Mouse (Mus musculus): ENCODE measurements at regions not wholly inside any gene's neighbourhood (a gene's known extent, or its start where the extent isn't known, plus 50 kb on each side); places are given as distances from the start of the nearest gene placed in this dataset.

- TF ChIP-seq POLR2A (IDR thresholded peaks at IDR 0.05; ENCODE audit: control insufficient read depth in 1 of 2, insufficient read depth in 1 of 2, low read depth in 1 of 2, low read length in 2 of 2, poor library complexity in 1 of 2) (no peak), CTCF (IDR thresholded peaks at IDR 0.05 in 2 of 3, conservative IDR thresholded peaks at IDR 0.05 in 1 of 3; ENCODE audit: control insufficient read depth in 1 of 3, insufficient read depth in 1 of 3, low read depth in 2 of 3, low read length in 3 of 3, poor library complexity in 1 of 3, severe bottlenecking in 1 of 3) (no peak), EP300 (IDR thresholded peaks at IDR 0.05; ENCODE audit: low read depth in 1 of 2, low read length in 2 of 2) (no peak), USF2 (IDR thresholded peaks at IDR 0.05; ENCODE audit: borderline replicate concordance in 1 of 2, insufficient read depth in 1 of 2, low read depth in 1 of 2, low read length in 2 of 2) (no peak), TCF12 (IDR thresholded peaks at IDR 0.05; ENCODE audit: low read depth, low read length) (no peak), NELFE (IDR thresholded peaks at IDR 0.05; ENCODE audit: low read depth, low read length) (no peak), RAD21 (IDR thresholded peaks at IDR 0.05; ENCODE audit: low read depth, low read length) (no peak), CHD1 (IDR thresholded peaks at IDR 0.05; ENCODE audit: low read depth, low read length) (no peak)
Measured at GRCm38 (mm10) chr13:73395856-73396255, 67.5 kb upstream of the Ndufs6 start.
